Mouse (Mus musculus): Measurements from ENCODE around the gene Gm11127. TPM values are rescaled to one million over a fixed set of nuclear protein-coding genes. Genes with fewer than 3 reads are reported as not detected.
"Not testable (repeated sequence)": the region's sequence is repeated elsewhere in the genome, so short reads cannot be mapped to it uniquely, and the experiment has no call there.

The Gm11127 gene
- polyA plus RNA-seq, 1 experiment from 2014 or later = not detected

DNA sequence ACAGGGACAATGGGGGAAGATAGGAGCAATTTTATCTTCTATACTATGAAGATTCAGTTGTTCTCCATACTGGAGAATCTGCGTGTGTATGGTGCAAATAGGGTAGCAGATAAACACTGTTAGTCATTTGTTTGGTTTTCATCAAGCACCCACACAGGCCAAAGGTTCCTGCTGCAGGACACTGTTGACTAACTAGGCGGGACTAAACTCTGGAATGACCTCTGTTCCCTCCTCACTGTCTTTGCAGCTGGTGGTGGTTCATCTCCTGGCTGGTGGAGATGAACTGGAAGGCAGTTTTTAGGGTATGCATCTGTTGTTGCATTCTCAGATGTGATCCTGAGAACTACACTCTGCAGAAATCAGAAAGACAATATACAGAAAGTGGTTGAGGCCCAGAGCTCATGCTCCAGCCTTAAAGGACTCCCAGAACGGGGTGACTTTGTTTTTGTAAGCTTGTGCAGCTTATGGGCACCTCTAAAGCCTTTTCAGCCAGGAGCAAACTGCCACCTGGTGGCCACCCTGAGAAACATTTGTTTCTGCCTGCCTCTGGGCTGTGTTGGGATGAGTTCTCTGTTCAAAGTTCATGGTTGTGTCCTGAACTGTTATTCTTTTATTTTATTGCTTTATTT lies 23.0 kb downstream of the Gm11127 start:
- H3K9me3 ChIP-seq (ENCODE audit: control insufficient read depth, low read length); H3K9ac ChIP-seq (ENCODE audit: low read length); H3K36me3 ChIP-seq (ENCODE audit: control insufficient read depth, insufficient read depth, low read length); H3K4me2 ChIP-seq (ENCODE audit: low read depth, low read length); H3K27me3 ChIP-seq (ENCODE audit: control insufficient read depth, insufficient read depth, low read depth, low read length); H3K4me3 ChIP-seq (ENCODE audit: low read length); H3K27ac ChIP-seq (ENCODE audit: low read length); H3K4me1 ChIP-seq (replicated peaks; ENCODE audit: control insufficient read depth, insufficient read depth, low read length): not testable (repeated sequence)
- WGBS = 26% methylated on average over 3 of the region's 3 CpGs
- peak; percentile 51; the same call in 1 of the 2 replicates for ATAC-seq (ENCODE audit: low read depth)

DNA sequence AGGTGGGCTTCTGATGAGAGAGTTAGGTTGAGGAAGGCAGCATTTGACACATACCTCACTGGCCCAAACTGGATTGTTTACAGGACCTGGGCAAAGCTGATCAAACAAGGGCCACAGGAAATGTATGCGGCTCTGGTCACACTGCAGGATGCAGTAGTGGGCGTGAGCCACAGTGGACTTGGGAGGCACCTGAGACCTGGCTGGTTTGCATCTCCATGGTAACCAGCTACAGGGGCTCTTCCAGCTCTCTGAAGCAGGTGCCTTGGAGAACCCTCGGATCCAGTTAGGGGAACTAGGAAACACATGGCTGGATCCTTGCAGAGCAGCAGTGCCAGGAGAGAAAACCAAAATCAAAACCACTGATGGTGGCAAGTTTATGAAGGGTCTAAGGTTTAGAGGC lies 23.6 kb downstream of the Gm11127 start:
- H3K36me3 ChIP-seq (ENCODE audit: control insufficient read depth, insufficient read depth, low read length); H3K27ac ChIP-seq (ENCODE audit: low read length); H3K4me1 ChIP-seq (replicated peaks; ENCODE audit: control insufficient read depth, insufficient read depth, low read length); H3K9ac ChIP-seq (ENCODE audit: low read length); H3K27me3 ChIP-seq (ENCODE audit: control insufficient read depth, insufficient read depth, low read depth, low read length); H3K4me3 ChIP-seq (ENCODE audit: low read length); H3K4me2 ChIP-seq (ENCODE audit: low read depth, low read length); H3K9me3 ChIP-seq (ENCODE audit: control insufficient read depth, low read length); ATAC-seq (ENCODE audit: low read depth): not testable (repeated sequence)
- 44% methylated on average over 3 of the region's 3 CpGs for WGBS

DNA sequence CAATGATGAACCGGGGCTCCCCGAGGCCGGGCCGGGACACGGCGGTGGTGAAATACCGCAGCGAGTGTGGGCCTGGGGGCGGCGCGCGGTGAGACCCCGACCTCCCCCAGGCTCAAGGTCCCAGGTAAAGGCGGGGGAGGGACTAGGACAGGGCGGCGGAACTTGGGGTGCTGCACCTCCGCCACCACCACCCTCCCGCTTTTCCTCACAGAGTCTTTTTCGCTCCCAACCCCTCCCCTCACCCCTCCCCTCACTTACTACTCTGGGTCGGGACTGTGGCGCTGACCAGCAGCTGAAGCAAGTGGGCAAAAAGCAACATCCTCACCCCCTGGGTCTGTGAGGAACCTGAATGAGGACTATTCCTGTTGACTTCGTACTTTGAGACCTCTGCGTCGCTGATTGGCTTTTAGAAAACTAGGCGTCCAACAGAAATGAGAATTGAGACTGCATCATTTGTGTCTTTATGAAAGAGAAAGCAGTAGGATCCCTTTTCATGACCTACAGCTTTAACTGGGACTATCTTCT lies 25.8 kb downstream of the Gm11127 start, which contains the start of gene H2-T23:
H2-T23 (minus strand) TSS at position 505 of the 525 bp plus-strand sequence.
- not testable (repeated sequence) for H3K4me1 ChIP-seq (replicated peaks; ENCODE audit: control insufficient read depth, insufficient read depth, low read length); H3K27me3 ChIP-seq (ENCODE audit: control insufficient read depth, insufficient read depth, low read depth, low read length); H3K27ac ChIP-seq (ENCODE audit: low read length); H3K9me3 ChIP-seq (ENCODE audit: control insufficient read depth, low read length); H3K36me3 ChIP-seq (ENCODE audit: control insufficient read depth, insufficient read depth, low read length)
- ATAC-seq (ENCODE audit: low read depth) = peak; percentile 67
- H3K4me2 ChIP-seq (ENCODE audit: low read depth, low read length) = peak within 1 kb of the TSS; percentile 84
- WGBS = 1% methylated on average over 24 of the region's 25 CpGs
- peak within 1 kb of the TSS; percentile 58 for H3K4me3 ChIP-seq (ENCODE audit: low read length)
- peak within 1 kb of the TSS; percentile 61 for H3K9ac ChIP-seq (ENCODE audit: low read length)

DNA sequence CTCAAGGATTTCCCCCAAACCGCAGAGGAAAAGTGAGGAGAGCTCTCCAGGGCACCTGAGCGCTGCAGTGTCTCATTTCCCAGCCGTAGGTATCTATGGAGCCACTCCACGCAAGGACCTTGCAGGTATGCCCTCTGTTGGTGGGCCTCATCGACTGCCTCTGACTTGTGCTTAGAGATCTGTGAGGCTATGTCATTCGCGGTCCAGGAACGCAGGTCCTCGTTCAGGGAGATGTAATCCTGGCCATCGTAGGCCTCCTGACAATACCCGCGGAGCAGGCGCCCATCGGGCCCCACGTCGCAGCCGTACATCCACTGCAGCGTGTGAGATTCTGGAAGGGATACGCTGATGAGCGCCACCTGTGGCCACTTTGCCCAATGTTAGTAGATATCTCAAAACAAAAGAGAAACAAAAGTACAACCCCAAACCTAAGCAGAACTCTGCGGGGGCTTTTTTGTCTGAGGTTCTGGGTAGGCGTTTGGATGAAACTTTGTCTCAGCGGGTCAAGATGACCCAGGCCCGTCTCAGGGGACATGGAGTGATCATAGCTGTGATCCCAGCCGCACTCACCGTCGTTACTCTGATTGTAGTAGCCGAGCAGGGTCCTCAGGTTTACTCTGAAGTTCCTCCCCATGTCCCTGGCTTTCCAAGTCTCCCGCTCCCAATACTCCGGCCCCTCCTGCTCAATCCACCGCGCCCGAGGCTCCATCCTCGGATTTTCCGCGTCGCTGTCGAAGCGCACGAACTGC lies 26.4 kb downstream of the Gm11127 start:
- H3K9me3 ChIP-seq (ENCODE audit: control insufficient read depth, low read length); H3K36me3 ChIP-seq (ENCODE audit: control insufficient read depth, insufficient read depth, low read length); H3K27ac ChIP-seq (ENCODE audit: low read length); H3K27me3 ChIP-seq (ENCODE audit: control insufficient read depth, insufficient read depth, low read depth, low read length); H3K4me1 ChIP-seq (replicated peaks; ENCODE audit: control insufficient read depth, insufficient read depth, low read length): not testable (repeated sequence)
- WGBS = 2% methylated on average over 33 of the region's 40 CpGs
- Histone ChIP-seq H3K4me2 (ENCODE audit: low read depth, low read length) (peak overlapping the region; percentile 84), H3K4me3 (ENCODE audit: low read length) (peak overlapping the region; percentile 58), H3K9ac (ENCODE audit: low read length) (peak overlapping the region; percentile 61)
- ATAC-seq (ENCODE audit: low read depth) = peak; percentile 68

DNA sequence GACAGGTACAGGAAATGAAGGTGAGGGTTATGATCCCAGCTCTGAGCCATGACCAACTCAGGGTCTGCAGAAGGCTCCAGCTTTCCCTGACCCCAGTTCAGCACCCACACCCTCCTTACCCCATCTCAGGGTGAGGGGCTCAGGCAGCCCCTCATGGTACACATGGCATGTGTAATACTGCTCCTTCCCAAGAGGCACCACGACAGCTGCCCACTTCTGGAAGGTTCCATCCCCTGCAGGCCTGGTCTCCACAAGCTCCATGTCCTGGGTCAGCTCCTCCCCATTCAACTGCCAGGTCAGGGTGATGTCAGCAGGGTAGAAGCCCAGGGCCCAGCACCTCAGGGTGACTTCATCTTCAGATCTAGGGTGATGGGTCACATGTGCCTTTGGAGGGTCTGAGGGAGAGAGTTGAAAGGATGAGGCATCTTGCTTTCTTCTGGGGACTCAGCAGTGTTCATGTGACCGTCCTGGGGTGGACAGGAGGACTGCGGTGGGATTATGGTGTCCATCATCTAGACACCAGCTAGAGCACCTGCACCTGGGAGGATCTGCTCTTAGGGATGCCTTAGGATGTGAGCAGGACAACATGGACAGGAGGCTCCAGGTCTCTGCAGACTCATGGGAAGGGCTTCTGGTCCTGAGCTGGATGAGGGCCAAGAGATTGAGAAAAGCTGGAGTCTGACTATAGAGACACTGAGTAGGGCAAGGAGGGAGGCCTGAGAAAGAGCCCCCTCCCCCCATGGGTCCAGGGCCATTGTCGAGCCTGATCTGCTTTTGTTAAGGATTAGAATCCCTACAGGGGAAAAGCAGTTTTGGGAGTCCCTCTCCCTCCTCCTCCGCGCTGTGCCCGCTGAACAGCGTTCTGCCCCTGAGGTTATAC lies 27.2 kb downstream of the Gm11127 start:
- not testable (repeated sequence) for H3K4me1 ChIP-seq (replicated peaks; ENCODE audit: control insufficient read depth, insufficient read depth, low read length); H3K9me3 ChIP-seq (ENCODE audit: control insufficient read depth, low read length); ATAC-seq (ENCODE audit: low read depth); H3K36me3 ChIP-seq (ENCODE audit: control insufficient read depth, insufficient read depth, low read length); H3K27ac ChIP-seq (ENCODE audit: low read length); H3K27me3 ChIP-seq (ENCODE audit: control insufficient read depth, insufficient read depth, low read depth, low read length)
- H3K9ac ChIP-seq (ENCODE audit: low read length) = peak overlapping the region; percentile 61; the same call in 1 of the 2 replicates
- WGBS = 41% methylated on average over 8 of the region's 8 CpGs
- peak overlapping the region; percentile 84 for H3K4me2 ChIP-seq (ENCODE audit: low read depth, low read length)
- peak overlapping the region; percentile 58 for H3K4me3 ChIP-seq (ENCODE audit: low read length)

DNA sequence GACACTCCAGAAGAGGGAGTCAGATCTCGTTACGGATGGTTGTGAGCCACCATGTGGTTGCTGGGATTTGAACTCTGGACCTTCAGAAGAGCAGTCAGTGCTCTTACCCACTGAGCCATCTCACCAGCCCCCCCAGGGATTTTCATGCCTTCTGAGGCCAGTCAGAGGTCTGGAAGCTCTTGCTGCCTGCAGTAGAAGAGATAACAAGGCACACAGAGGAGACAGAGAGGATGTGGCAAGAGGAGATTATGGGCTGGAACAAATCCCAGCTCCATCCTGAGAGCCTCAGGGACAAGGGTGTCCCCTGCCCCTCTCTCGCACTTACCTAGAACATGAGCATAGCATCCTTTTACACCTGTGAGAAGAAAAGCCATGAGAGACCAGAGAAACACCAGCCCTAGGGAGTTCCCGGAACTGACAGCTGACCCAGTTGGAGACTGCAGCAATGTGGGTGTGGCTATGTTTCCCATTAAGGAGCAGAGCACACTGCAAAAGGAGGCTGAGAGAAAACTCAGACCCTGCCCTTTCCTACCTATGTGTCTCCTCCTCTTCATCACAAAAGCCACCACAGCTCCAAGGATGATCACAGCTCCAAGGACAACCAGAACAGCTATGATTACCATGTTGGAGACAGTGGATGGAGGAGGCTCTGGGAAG lies 28.0 kb downstream of the Gm11127 start:
- not testable (repeated sequence) for H3K4me3 ChIP-seq (ENCODE audit: low read length); H3K27me3 ChIP-seq (ENCODE audit: control insufficient read depth, insufficient read depth, low read depth, low read length); H3K9ac ChIP-seq (ENCODE audit: low read length); H3K4me2 ChIP-seq (ENCODE audit: low read depth, low read length); H3K9me3 ChIP-seq (ENCODE audit: control insufficient read depth, low read length); H3K36me3 ChIP-seq (ENCODE audit: control insufficient read depth, insufficient read depth, low read length); H3K27ac ChIP-seq (ENCODE audit: low read length); H3K4me1 ChIP-seq (replicated peaks; ENCODE audit: control insufficient read depth, insufficient read depth, low read length); ATAC-seq (ENCODE audit: low read depth)
- 75% methylated on average over 2 of the region's 4 CpGs for WGBS

DNA sequence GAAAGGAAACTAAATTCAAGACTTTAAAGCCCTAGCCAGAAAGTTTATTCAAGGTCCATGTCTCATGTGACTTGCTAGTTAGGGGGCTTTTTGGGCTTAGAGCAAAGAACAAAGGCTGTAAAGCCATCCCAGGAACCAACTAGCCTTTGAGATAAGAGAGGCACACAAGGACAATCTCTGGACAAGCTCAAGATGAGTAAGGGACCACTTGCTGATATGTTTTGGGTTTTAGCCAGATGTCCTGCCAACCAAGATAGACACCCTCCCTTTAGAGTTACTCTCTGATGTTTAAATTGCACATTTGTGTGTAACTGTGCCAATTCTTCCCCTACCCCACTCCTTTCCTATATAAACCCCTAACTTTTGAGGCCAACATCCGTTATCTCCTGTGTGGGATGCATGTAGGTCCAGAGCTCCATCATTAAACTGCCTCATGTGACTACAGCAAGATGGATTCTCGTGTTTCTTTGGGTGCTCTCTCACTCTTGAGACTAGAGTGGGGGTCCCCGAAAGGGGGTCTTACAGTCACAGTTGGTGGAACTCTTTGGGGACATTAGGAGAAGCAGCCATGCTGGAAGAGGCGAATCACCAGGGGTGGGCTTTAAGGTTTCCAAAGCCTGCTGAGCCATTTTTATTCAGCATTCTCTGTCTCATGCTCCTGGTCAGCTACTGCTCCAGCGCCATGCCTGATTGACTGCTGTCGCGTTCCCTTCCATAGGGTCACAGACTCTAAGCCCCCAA lies 29.1 kb downstream of the Gm11127 start:
- Histone ChIP-seq H3K4me1 (replicated peaks; ENCODE audit: control insufficient read depth, insufficient read depth, low read length) (peaks cover 5% of the 10 kb centered on the region; the same call in 1 of the 2 replicates), H3K27ac (ENCODE audit: low read length) (no peak overlapping the region), H3K9me3 (ENCODE audit: control insufficient read depth, low read length) (no peaks in the 10 kb centered on the region; the same call in 1 of the 2 replicates), H3K4me3 (ENCODE audit: low read length) (no peak overlapping the region), H3K27me3 (ENCODE audit: control insufficient read depth, insufficient read depth, low read depth, low read length) (no peaks in the 10 kb centered on the region), H3K9ac (ENCODE audit: low read length) (no peak overlapping the region), H3K36me3 (ENCODE audit: control insufficient read depth, insufficient read depth, low read length) (no peaks in the 10 kb centered on the region), H3K4me2 (ENCODE audit: low read depth, low read length) (no peak overlapping the region)
- WGBS = 83% methylated on average over 7 of the region's 7 CpGs
- ATAC-seq (ENCODE audit: low read depth) = no peak

DNA sequence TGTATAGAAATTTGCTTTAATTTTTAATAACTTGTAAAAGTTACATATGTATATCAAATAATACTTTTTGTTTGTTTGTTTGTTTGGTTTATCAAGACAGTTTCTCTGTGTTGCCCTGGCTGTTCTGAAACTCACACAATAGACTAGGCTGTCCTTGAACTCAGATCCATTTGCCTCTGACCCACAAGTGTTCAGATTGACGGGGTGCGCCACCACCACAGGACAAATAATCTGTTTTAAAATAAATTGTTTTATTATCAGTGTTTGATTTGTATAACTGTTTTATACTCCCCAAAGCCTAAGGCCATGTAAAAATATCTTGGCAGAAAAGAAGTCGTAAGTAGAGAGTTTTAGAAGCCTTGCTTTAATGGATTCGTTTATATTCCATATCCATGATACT lies 30.5 kb downstream of the Gm11127 start:
- Histone ChIP-seq H3K4me1 (replicated peaks; ENCODE audit: control insufficient read depth, insufficient read depth, low read length) (peaks cover 15% of the 10 kb centered on the region), H3K27ac (ENCODE audit: low read length) (no peak overlapping the region), H3K36me3 (ENCODE audit: control insufficient read depth, insufficient read depth, low read length) (no peaks in the 10 kb centered on the region), H3K27me3 (ENCODE audit: control insufficient read depth, insufficient read depth, low read depth, low read length) (no peaks in the 10 kb centered on the region), H3K9me3 (ENCODE audit: control insufficient read depth, low read length) (no peaks in the 10 kb centered on the region; the same call in 1 of the 2 replicates), H3K4me2 (ENCODE audit: low read depth, low read length) (no peak overlapping the region), H3K4me3 (ENCODE audit: low read length) (no peak overlapping the region), H3K9ac (ENCODE audit: low read length) (no peak overlapping the region)
- ATAC-seq (ENCODE audit: low read depth) = no peak
- 80% methylated on average over 4 of the region's 4 CpGs for WGBS
